Mouse (Mus musculus): ENCODE measurements at regions not wholly inside any gene's neighbourhood (a gene's known extent, or its start where the extent isn't known, plus 50 kb on each side); places are given as distances from the start of the nearest gene placed in this dataset.
"Not testable (repeated sequence)": the region's sequence is repeated elsewhere in the genome, so short reads cannot be mapped to it uniquely, and the experiment has no call there.

DNA sequence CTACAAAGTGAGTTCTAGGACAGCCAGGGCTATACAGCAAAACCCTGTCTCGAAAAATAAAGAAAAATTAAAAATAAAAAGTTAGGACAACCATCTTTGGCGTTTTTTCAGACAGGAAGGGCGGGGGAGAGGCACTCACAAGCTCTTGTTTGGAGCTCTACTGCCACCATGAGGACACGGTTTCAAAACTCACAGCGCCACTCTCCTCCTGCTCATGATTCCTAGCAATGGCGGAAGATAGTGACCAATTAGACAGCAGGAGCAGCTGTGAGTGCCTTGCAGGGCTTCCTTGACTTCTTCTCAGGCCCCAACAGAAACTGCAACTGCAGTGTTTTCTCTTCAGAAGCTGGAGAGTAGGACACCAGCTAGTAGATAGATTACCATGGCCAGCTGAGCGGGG, 151.9 kb upstream of the Olfr1324 start:
- no peak for ATAC-seq (ENCODE audit: insufficient number of reproducible peaks, insufficient read depth, low FRiP score, low read depth)
- no peak overlapping the region for H3K4me2 ChIP-seq (replicated peaks; ENCODE audit: low read depth, low read length)
- WGBS = 55% methylated on average over 7 of the region's 7 CpGs

DNA sequence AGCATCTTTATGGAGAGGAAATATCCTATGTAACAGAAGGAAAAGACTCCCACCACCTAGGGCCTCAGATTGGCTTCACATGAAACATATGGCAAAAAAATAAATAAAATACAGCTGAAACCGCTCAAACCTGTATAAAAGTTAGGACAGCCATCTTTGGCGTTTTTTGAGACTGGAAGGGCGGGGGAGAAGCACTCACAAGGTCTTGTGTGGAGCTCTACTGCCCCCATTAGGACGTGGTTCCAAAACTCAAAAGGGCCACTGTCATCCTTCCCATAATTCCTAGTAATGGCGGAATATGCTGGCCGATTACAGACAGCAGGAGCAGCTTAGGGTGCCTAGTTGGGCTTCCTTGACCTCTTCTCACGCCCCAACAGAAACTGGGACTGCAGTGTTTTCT, 148.5 kb upstream of the Olfr1324 start:
- 60% methylated on average over 7 of the region's 7 CpGs for WGBS
- Histone ChIP-seq H3K27me3 (ENCODE audit: control insufficient read depth, insufficient read depth, low read length) (no peaks in the 10 kb centered on the region), H3K4me1 (ENCODE audit: control insufficient read depth, insufficient read depth, low read length) (no peaks in the 10 kb centered on the region), H3K4me3 (ENCODE audit: low read depth, low read length) (no peak overlapping the region), H3K36me3 (ENCODE audit: control insufficient read depth, insufficient read depth, low read length) (no peaks in the 10 kb centered on the region), H3K27ac (ENCODE audit: low read length) (no peak overlapping the region), H3K9ac (replicated peaks; ENCODE audit: low read depth, low read length) (no peak overlapping the region), H3K4me2 (replicated peaks; ENCODE audit: low read depth, low read length) (no peak overlapping the region), H3K9me3 (ENCODE audit: control insufficient read depth, low read depth, low read length) (no peaks in the 10 kb centered on the region)
- no peak for ATAC-seq (ENCODE audit: insufficient number of reproducible peaks, insufficient read depth, low FRiP score, low read depth)

More for the DNA sequence above, 151.9 kb upstream of the Olfr1324 start:
- Histone ChIP-seq H3K36me3 (ENCODE audit: control insufficient read depth, insufficient read depth, low read length) (no peaks in the 10 kb centered on the region), H3K27me3 (ENCODE audit: control insufficient read depth, insufficient read depth, low read length) (no peaks in the 10 kb centered on the region), H3K4me1 (ENCODE audit: control insufficient read depth, insufficient read depth, low read length) (no peaks in the 10 kb centered on the region), H3K27ac (ENCODE audit: low read length) (no peak overlapping the region), H3K9me3 (ENCODE audit: control insufficient read depth, low read depth, low read length) (no peaks in the 10 kb centered on the region), H3K9ac (replicated peaks; ENCODE audit: low read depth, low read length) (no peak overlapping the region), H3K4me3 (ENCODE audit: low read depth, low read length) (no peak overlapping the region)

DNA sequence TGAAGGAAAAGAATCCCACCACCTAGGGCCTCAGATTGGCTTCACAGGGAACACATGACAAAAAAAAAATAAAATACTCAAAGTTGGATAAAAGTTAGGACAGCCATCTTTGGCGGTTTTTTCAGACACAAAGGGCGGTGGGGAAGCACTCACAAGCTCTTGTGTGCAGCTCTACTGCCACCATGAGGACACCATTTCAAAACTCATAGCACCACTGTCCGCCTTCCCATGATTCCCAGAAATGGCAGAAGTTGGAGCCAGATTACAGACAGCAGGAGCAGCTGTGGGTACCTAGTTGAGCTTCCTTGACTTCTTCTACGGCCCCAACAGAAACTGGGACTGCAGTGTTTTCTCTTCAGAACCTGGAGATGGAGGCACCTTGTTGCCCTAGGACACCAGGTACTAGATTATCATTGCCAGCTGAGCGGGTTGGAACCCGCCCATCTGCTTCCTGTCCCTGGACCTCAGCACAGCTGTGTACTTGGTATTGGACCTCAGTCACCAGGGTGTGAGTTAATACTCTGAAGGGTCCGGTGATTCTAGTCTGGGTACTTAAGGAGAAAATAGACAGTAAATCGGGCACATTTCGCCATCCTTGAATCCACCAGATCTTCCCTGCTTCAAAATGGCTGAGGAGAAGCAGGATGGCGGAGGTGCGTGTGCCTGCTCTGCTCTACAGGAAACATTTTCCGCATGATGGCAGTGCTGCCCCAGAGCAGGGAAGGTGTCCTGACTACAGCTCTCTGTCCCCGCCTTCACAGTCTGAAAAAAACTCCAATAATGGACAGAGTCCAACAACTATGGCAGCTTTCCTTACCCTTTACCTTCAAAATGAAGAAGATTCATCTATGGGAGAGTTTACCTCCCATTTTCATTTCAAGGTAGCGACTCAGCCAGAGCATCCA, 144.1 kb upstream of the Olfr1324 start:
- H3K9ac ChIP-seq (replicated peaks; ENCODE audit: low read depth, low read length); H3K27me3 ChIP-seq (ENCODE audit: control insufficient read depth, insufficient read depth, low read length); H3K4me2 ChIP-seq (replicated peaks; ENCODE audit: low read depth, low read length); H3K9me3 ChIP-seq (ENCODE audit: control insufficient read depth, low read depth, low read length); H3K4me3 ChIP-seq (ENCODE audit: low read depth, low read length); H3K36me3 ChIP-seq (ENCODE audit: control insufficient read depth, insufficient read depth, low read length); H3K27ac ChIP-seq (ENCODE audit: low read length); ATAC-seq (ENCODE audit: insufficient number of reproducible peaks, insufficient read depth, low FRiP score, low read depth); H3K4me1 ChIP-seq (ENCODE audit: control insufficient read depth, insufficient read depth, low read length): not testable (repeated sequence)
- WGBS = 60% methylated on average over 14 of the region's 14 CpGs

- no peak overlapping the region for H3K4me3 ChIP-seq (ENCODE audit: low read depth, low read length)
- peaks cover 2% of the 10 kb centered on the region; the same call in 1 of the 2 replicates for H3K36me3 ChIP-seq (ENCODE audit: control insufficient read depth, insufficient read depth, low read length)
- no peak for ATAC-seq (ENCODE audit: insufficient number of reproducible peaks, insufficient read depth, low FRiP score, low read depth)
- H3K27ac ChIP-seq (ENCODE audit: low read length) = no peak overlapping the region
- no peak overlapping the region for H3K4me2 ChIP-seq (replicated peaks; ENCODE audit: low read depth, low read length)
- H3K27me3 ChIP-seq (ENCODE audit: control insufficient read depth, insufficient read depth, low read length) = no peaks in the 10 kb centered on the region
- H3K9me3 ChIP-seq (ENCODE audit: control insufficient read depth, low read depth, low read length) = no peaks in the 10 kb centered on the region
- no peaks in the 10 kb centered on the region for H3K4me1 ChIP-seq (ENCODE audit: control insufficient read depth, insufficient read depth, low read length)
- H3K9ac ChIP-seq (replicated peaks; ENCODE audit: low read depth, low read length) = no peak overlapping the region
- WGBS = 58% methylated on average over 6 of the region's 6 CpGs
Measured at GRCm38 (mm10) chrX:50569087-50569486, 140.8 kb upstream of the Olfr1324 start.

DNA sequence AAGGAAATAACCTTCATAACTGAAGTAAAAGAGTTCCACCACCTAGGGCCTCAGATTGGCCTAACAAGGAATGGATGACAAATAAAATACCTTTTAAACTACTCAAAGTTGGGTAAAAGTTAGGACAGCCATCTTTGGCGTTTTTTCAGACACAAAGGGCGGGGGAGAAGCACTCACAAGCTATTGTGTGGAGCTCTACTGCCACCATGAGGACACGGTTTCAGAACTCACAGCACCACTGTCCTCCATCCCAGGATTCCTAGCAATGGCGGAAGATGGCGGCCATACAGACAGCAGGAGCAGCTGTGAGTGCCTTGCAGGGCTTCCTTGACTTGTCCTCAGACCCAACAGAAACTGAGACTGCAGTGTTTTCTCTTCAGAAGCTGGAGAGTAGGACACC, 138.0 kb upstream of the Olfr1324 start:
- no peaks in the 10 kb centered on the region for H3K27me3 ChIP-seq (ENCODE audit: control insufficient read depth, insufficient read depth, low read length)
- no peaks in the 10 kb centered on the region for H3K4me1 ChIP-seq (ENCODE audit: control insufficient read depth, insufficient read depth, low read length)
- no peak overlapping the region for H3K4me3 ChIP-seq (ENCODE audit: low read depth, low read length)
- no peak for ATAC-seq (ENCODE audit: insufficient number of reproducible peaks, insufficient read depth, low FRiP score, low read depth)
- no peak overlapping the region for H3K9ac ChIP-seq (replicated peaks; ENCODE audit: low read depth, low read length)
- WGBS = 53% methylated on average over 5 of the region's 5 CpGs
- peaks cover 2% of the 10 kb centered on the region; the same call in 1 of the 2 replicates for H3K36me3 ChIP-seq (ENCODE audit: control insufficient read depth, insufficient read depth, low read length)
- no peaks in the 10 kb centered on the region for H3K9me3 ChIP-seq (ENCODE audit: control insufficient read depth, low read depth, low read length)
- H3K27ac ChIP-seq (ENCODE audit: low read length) = no peak overlapping the region
- no peak overlapping the region for H3K4me2 ChIP-seq (replicated peaks; ENCODE audit: low read depth, low read length)

GRCm38 (mm10) chrX:50565031-50565430, 136.7 kb upstream of the Olfr1324 start:
- 88% methylated on average over 5 of the region's 5 CpGs for WGBS
- ATAC-seq (ENCODE audit: insufficient number of reproducible peaks, insufficient read depth, low FRiP score, low read depth); H3K4me3 ChIP-seq (ENCODE audit: low read depth, low read length); H3K36me3 ChIP-seq (ENCODE audit: control insufficient read depth, insufficient read depth, low read length); H3K9ac ChIP-seq (replicated peaks; ENCODE audit: low read depth, low read length); H3K4me1 ChIP-seq (ENCODE audit: control insufficient read depth, insufficient read depth, low read length); H3K27me3 ChIP-seq (ENCODE audit: control insufficient read depth, insufficient read depth, low read length); H3K9me3 ChIP-seq (ENCODE audit: control insufficient read depth, low read depth, low read length); H3K27ac ChIP-seq (ENCODE audit: low read length); H3K4me2 ChIP-seq (replicated peaks; ENCODE audit: low read depth, low read length): not testable (repeated sequence)

GRCm38 (mm10) chrX:50560915-50561314, 132.6 kb upstream of the Olfr1324 start:
- ATAC-seq (ENCODE audit: insufficient number of reproducible peaks, insufficient read depth, low FRiP score, low read depth) = no peak
- H3K9me3 ChIP-seq (ENCODE audit: control insufficient read depth, low read depth, low read length) = no peaks in the 10 kb centered on the region
- no peak overlapping the region for H3K27ac ChIP-seq (ENCODE audit: low read length)
- 48% methylated on average over 2 of the region's 2 CpGs for WGBS
- no peak overlapping the region for H3K4me2 ChIP-seq (replicated peaks; ENCODE audit: low read depth, low read length)
- no peak overlapping the region for H3K9ac ChIP-seq (replicated peaks; ENCODE audit: low read depth, low read length)
- H3K4me1 ChIP-seq (ENCODE audit: control insufficient read depth, insufficient read depth, low read length) = no peaks in the 10 kb centered on the region
- H3K4me3 ChIP-seq (ENCODE audit: low read depth, low read length) = no peak overlapping the region
- H3K27me3 ChIP-seq (ENCODE audit: control insufficient read depth, insufficient read depth, low read length) = no peaks in the 10 kb centered on the region
- no peaks in the 10 kb centered on the region for H3K36me3 ChIP-seq (ENCODE audit: control insufficient read depth, insufficient read depth, low read length)

GRCm38 (mm10) chrX:50550297-50550696, 122.0 kb upstream of the Olfr1324 start:
- no peaks in the 10 kb centered on the region for H3K36me3 ChIP-seq (ENCODE audit: control insufficient read depth, insufficient read depth, low read length)
- no peak overlapping the region; the same call in 1 of the 2 replicates for H3K4me2 ChIP-seq (replicated peaks; ENCODE audit: low read depth, low read length)
- H3K9me3 ChIP-seq (ENCODE audit: control insufficient read depth, low read depth, low read length) = no peaks in the 10 kb centered on the region
- 55% methylated on average over 10 of the region's 10 CpGs for WGBS
- H3K9ac ChIP-seq (replicated peaks; ENCODE audit: low read depth, low read length) = no peak overlapping the region
- no peaks in the 10 kb centered on the region for H3K27me3 ChIP-seq (ENCODE audit: control insufficient read depth, insufficient read depth, low read length)
- ATAC-seq (ENCODE audit: insufficient number of reproducible peaks, insufficient read depth, low FRiP score, low read depth) = no peak
- H3K27ac ChIP-seq (ENCODE audit: low read length) = no peak overlapping the region
- H3K4me1 ChIP-seq (ENCODE audit: control insufficient read depth, insufficient read depth, low read length) = no peaks in the 10 kb centered on the region
- peak overlapping the region; percentile 22; the same call in 1 of the 2 replicates for H3K4me3 ChIP-seq (ENCODE audit: low read depth, low read length)
